Mouse (Mus musculus) cerebellum, adult 2 months (tissue): ENCODE measurements around the gene Tmem184b.

Experiments used
- CTCF ChIP-seq: fragments of 200-500 bp; IDR thresholded peaks from 2 replicates; pipeline ENCODE4 v1.5.1; 2011; ENCODE audit warnings: low read depth, mild to moderate bottlenecking, control low read depth, low read length, moderate library complexity, borderline replicate concordance; ENCODE audit not compliant: insufficient read depth
- POLR2A ChIP-seq: fragments of 200-500 bp; IDR thresholded peaks from 2 replicates; pipeline ENCODE4 v1.6.1; 2011; ENCODE audit warnings: low read length, control low read depth, borderline replicate concordance; ENCODE audit not compliant: insufficient read depth

- TF ChIP-seq CTCF: no peak
- TF ChIP-seq POLR2A: no peak
These were observed 73.4 kb downstream of the Tmem184b start for GRCm38 (mm10) chr15:79329979-79330363.
